Mouse (Mus musculus) heart, embryonic 14.5 days (tissue): ENCODE measurements around the gene Ift122. TPM values are rescaled to one million over a fixed set of nuclear protein-coding genes. Genes with fewer than 3 reads are reported as not detected.
"Not testable (repeated sequence)": the region's sequence is repeated elsewhere in the genome, so short reads cannot be mapped to it uniquely, and the experiment has no call there.

Experiments used
- ATAC-seq: fragments of 200-750 bp; cut with Nextera tagmentation; 2 replicates; pipeline ENCODE4 v1.8.0; 2017; ENCODE audit warnings: low read depth, moderate TSS enrichment; ENCODE audit not compliant: insufficient number of reproducible peaks, insufficient read depth, low FRiP score
- H3K27ac ChIP-seq, 2 experiments: fragments of 200-500 bp in 1 of 2; fragments of 300-500 bp in 1 of 2; sonication (generic) in 1 of 2; replicated peaks in 1 of 2; 2 replicates each; pipeline ENCODE4 v1.5.1; 2012 to 2014; ENCODE audit warnings: low read depth in 2 of 2, low read length in 2 of 2, control low read depth in 1 of 2, mild to moderate bottlenecking in 1 of 2, mixed read lengths in 1 of 2; ENCODE audit not compliant: control insufficient read depth in 1 of 2, insufficient read depth in 1 of 2
- H3K27me3 ChIP-seq: fragments of 300-500 bp; sonication (generic); 2 replicates; pipeline ENCODE4 v1.6.1; 2014; ENCODE audit warnings: mild to moderate bottlenecking, low read length, control low read depth; ENCODE audit not compliant: control insufficient read depth, insufficient read depth
- H3K36me3 ChIP-seq: fragments of 300-500 bp; sonication (generic); 2 replicates; pipeline ENCODE4 v1.6.1; 2014; ENCODE audit warnings: mild to moderate bottlenecking, control low read depth, low read length, mixed read lengths; ENCODE audit not compliant: control insufficient read depth, insufficient read depth
- H3K4me1 ChIP-seq, 2 experiments: fragments of 200-500 bp in 1 of 2; fragments of 300-500 bp in 1 of 2; sonication (generic) in 1 of 2; 2 replicates each; pipeline ENCODE4 v1.6.1; 2012 to 2014; ENCODE audit warnings: low read length in 2 of 2, control low read depth in 1 of 2, mixed read lengths in 1 of 2; ENCODE audit not compliant: control insufficient read depth in 2 of 2, insufficient read depth in 2 of 2
- H3K4me2 ChIP-seq: fragments of 300-500 bp; sonication (generic); 2 replicates; pipeline ENCODE4 v1.6.1; 2014; ENCODE audit warnings: mild to moderate bottlenecking, low read length
- H3K4me3 ChIP-seq, 2 experiments: fragments of 200-500 bp in 1 of 2; fragments of 300-500 bp in 1 of 2; sonication (generic) in 1 of 2; 2 replicates each; pipeline ENCODE4 v1.5.1; 2012 to 2014; ENCODE audit warnings: low read length in 2 of 2, mild to moderate bottlenecking in 2 of 2, control low read depth in 1 of 2, low read depth in 1 of 2, moderate library complexity in 1 of 2; ENCODE audit not compliant: control insufficient read depth in 1 of 2, insufficient read depth in 1 of 2
- H3K9ac ChIP-seq: fragments of 300-500 bp; sonication (generic); 2 replicates; pipeline ENCODE4 v1.6.1; 2014; ENCODE audit warnings: mild to moderate bottlenecking, low read length
- H3K9me3 ChIP-seq: fragments of 300-500 bp; sonication (generic); 2 replicates; pipeline ENCODE4 v1.6.1; 2016; ENCODE audit warnings: low read length, control low read depth; ENCODE audit not compliant: control insufficient read depth
- WGBS: fragments of 180-500 bp; shearing (Covaris S2); extraction: QIAGEN DNeasy Blood & Tissue Kit; methylation state at CpG from one replicate; pipeline ENCODE4 v1.1.7; 2014; 5-methylcytosine and 5-hydroxymethylcytosine counted together
- polyA plus RNA-seq: library from polyadenylated mRNA; unstranded; fragments of >200 nt; fragmentation: Nextera tagmentation; extraction: Ambion mirVana; gene quantifications from 2 replicates; pipeline ENCODE4 v1.2.1, GENCODE M21; 2014

The Ift122 gene
- polyA plus RNA-seq, 1 experiment from 2014 or later = 22.6 TPM

- H3K27ac ChIP-seq = peak overlapping the region in 1 of 2 experiments; percentile 45; a peak in 1 of 4 replicates
- no peaks in the 10 kb centered on the region for H3K27me3 ChIP-seq
- 0 out of 2 replicates have a peak, but pooled peaks cover 3% of the 10 kb centered on the region for H3K36me3 ChIP-seq
- H3K4me2 ChIP-seq = no peak overlapping the region
- no peak overlapping the region for H3K4me3 ChIP-seq
- peaks cover 8 to 24% of the 10 kb centered on the region in 2 experiments for H3K4me1 ChIP-seq
- no peaks in the 10 kb centered on the region for H3K9me3 ChIP-seq
- no peak for ATAC-seq
- WGBS = 48% methylated on average over 7 of the region's 7 CpGs
- H3K9ac ChIP-seq = no peak overlapping the region
These were observed 10.1 kb downstream of the Ift122 start for GRCm38 (mm10) chr6:115863340-115863841.

GRCm38 (mm10) chr6:115865246-115865645, 12.0 kb downstream of the Ift122 start:
- WGBS = 93% methylated on average over 4 of the region's 4 CpGs
- no peak overlapping the region for H3K27ac ChIP-seq
- ATAC-seq = no peak
- no peak overlapping the region for H3K4me3 ChIP-seq
- no peak overlapping the region for H3K9ac ChIP-seq
- 0 out of 2 replicates have a peak, but pooled peaks cover 3% of the 10 kb centered on the region for H3K36me3 ChIP-seq
- no peaks in the 10 kb centered on the region for H3K9me3 ChIP-seq
- no peaks in the 10 kb centered on the region for H3K27me3 ChIP-seq
- peaks cover 8 to 14% of the 10 kb centered on the region in 2 experiments for H3K4me1 ChIP-seq
- no peak overlapping the region for H3K4me2 ChIP-seq

GRCm38 (mm10) chr6:115867157-115867556, 13.9 kb downstream of the Ift122 start:
- not testable (repeated sequence) for H3K36me3 ChIP-seq, H3K9ac ChIP-seq, H3K27ac ChIP-seq, H3K27me3 ChIP-seq, H3K4me2 ChIP-seq, H3K9me3 ChIP-seq, H3K4me3 ChIP-seq
- peak; percentile 36; the same call in 1 of the 2 replicates for ATAC-seq
- no CpG with 5 or more reads among the region's 3 CpGs for WGBS
- H3K4me1 ChIP-seq = peaks cover 4 to 11% of the 10 kb centered on the region in 2 experiments

GRCm38 (mm10) chr6:115871318-115871717, 18.0 kb downstream of the Ift122 start:
- not testable (repeated sequence) for H3K9me3 ChIP-seq, H3K4me1 ChIP-seq, H3K9ac ChIP-seq, H3K4me2 ChIP-seq, H3K27me3 ChIP-seq, H3K4me3 ChIP-seq, H3K36me3 ChIP-seq, H3K27ac ChIP-seq
- ATAC-seq = peak; percentile 38; the same call in 1 of the 2 replicates
- WGBS = no CpG with 5 or more reads among the region's 3 CpGs

GRCm38 (mm10) chr6:115877239-115877638, 24.0 kb downstream of the Ift122 start:
- no peak overlapping the region for H3K4me2 ChIP-seq
- H3K27ac ChIP-seq = no peak overlapping the region
- no peak for ATAC-seq
- no peak overlapping the region for H3K9ac ChIP-seq
- 71% methylated on average over 2 of the region's 2 CpGs for WGBS
- H3K36me3 ChIP-seq = peaks cover 27% of the 10 kb centered on the region
- H3K4me3 ChIP-seq = no peak overlapping the region
- no peaks in the 10 kb centered on the region for H3K9me3 ChIP-seq
- H3K4me1 ChIP-seq = peaks cover 10 to 11% of the 10 kb centered on the region in 2 experiments
- no peaks in the 10 kb centered on the region for H3K27me3 ChIP-seq

GRCm38 (mm10) chr6:115878694-115879093, 25.4 kb downstream of the Ift122 start:
- H3K27ac ChIP-seq = peak overlapping the region; percentile 30 to 67; a peak in 2 of 4 replicates
- no peak overlapping the region for H3K4me3 ChIP-seq
- 54% methylated on average over 6 of the region's 6 CpGs for WGBS
- no peak overlapping the region for H3K9ac ChIP-seq
- ATAC-seq = no peak
- no peaks in the 10 kb centered on the region for H3K9me3 ChIP-seq
- no peaks in the 10 kb centered on the region for H3K27me3 ChIP-seq
- H3K4me1 ChIP-seq = peaks cover 10 to 11% of the 10 kb centered on the region in 2 experiments
- no peak overlapping the region for H3K4me2 ChIP-seq
- H3K36me3 ChIP-seq = peaks cover 27% of the 10 kb centered on the region

GRCm38 (mm10) chr6:115879736-115880135, 26.5 kb downstream of the Ift122 start:
- Histone ChIP-seq H3K27ac (peak overlapping the region; percentile 47 to 67; a peak in 2 of 4 replicates), H3K27me3 (no peaks in the 10 kb centered on the region), H3K4me3 (no peak overlapping the region), H3K9me3 (no peaks in the 10 kb centered on the region), H3K4me1 (peaks cover 10 to 11% of the 10 kb centered on the region in 2 experiments), H3K9ac (no peak overlapping the region), H3K4me2 (no peak overlapping the region), H3K36me3 (peaks cover 31% of the 10 kb centered on the region)
- no peak for ATAC-seq
- WGBS = 78% methylated on average over 6 of the region's 6 CpGs

GRCm38 (mm10) chr6:115880751-115881150, 27.5 kb downstream of the Ift122 start:
- H3K4me2 ChIP-seq = no peak overlapping the region
- 47% methylated on average over 8 of the region's 8 CpGs for WGBS
- no peak overlapping the region for H3K4me3 ChIP-seq
- H3K27ac ChIP-seq = peak overlapping the region; percentile 61 to 67
- ATAC-seq = peak; percentile 52
- no peaks in the 10 kb centered on the region for H3K9me3 ChIP-seq
- no peak overlapping the region for H3K9ac ChIP-seq
- peaks cover 29% of the 10 kb centered on the region for H3K36me3 ChIP-seq
- H3K4me1 ChIP-seq = peaks cover 10 to 11% of the 10 kb centered on the region in 2 experiments
- H3K27me3 ChIP-seq = no peaks in the 10 kb centered on the region
